Mouse (Mus musculus) gastrocnemius, postnatal 36 days (tissue): ENCODE results near the gene Dnajc4. TPM values are rescaled to one million over a fixed set of nuclear protein-coding genes. Genes with fewer than 3 reads are reported as not detected.

ENCODE experiments used
- DNase-seq, 2 experiments: peaks; one replicate each; pipeline ENCODE4 v3.0.0; 2022
- intact Hi-C: fragments of 180-260 bp; cut with DNase I; formaldehyde crosslinking; loops from one replicate; pipeline ENCODE4 v1.15.1; 2025
- total RNA-seq, 2 experiments: library from RNA; stranded (reverse); gene quantifications; 2 replicates each; pipeline ENCODE4 v1.2.3; 2021

Gene Dnajc4
- total RNA-seq, 2 experiments from 2014 or later: 31.1 to 36.4 TPM

- peak; percentile 92 to 93 for DNase-seq
- intact Hi-C loops: no loop called here
Measured at GRCm38 (mm10) chr19:6951381-6951968, 40.9 kb downstream of the Dnajc4 start.

GRCm38 (mm10) chr19:6950613-6951153 is 41.7 kb downstream of the Dnajc4 start:
- intact Hi-C loops: no loop called here
- DNase-seq: peak in 1 of 2 experiments; percentile 52

- no peak for DNase-seq
- intact Hi-C loops: loop anchor here (5.0 kb wide), 1 partner anchor 703 kb away; no protein-coding TSS in a partner anchor
Measured at GRCm38 (mm10) chr19:6949951-6950350, 42.4 kb downstream of the Dnajc4 start.

- no peak for DNase-seq
- intact Hi-C loops: loop anchor here (5.0 kb wide), 1 partner anchor 702 kb away; no protein-coding TSS in a partner anchor
Measured at GRCm38 (mm10) chr19:6949532-6949931, 42.8 kb downstream of the Dnajc4 start.

GRCm38 (mm10) chr19:6948186-6948585 is 44.2 kb downstream of the Dnajc4 start:
- DNase-seq: no peak
- intact Hi-C loops: loop anchor here (5.0 kb wide), 1 partner anchor 701 kb away; no protein-coding TSS in a partner anchor

- no peak for DNase-seq
- intact Hi-C loops: loop anchor here (5.0 kb wide), 1 partner anchor 700 kb away; no protein-coding TSS in a partner anchor
Measured at GRCm38 (mm10) chr19:6947742-6948141, 44.6 kb downstream of the Dnajc4 start.

GRCm38 (mm10) chr19:6943709-6944108 is 48.7 kb downstream of the Dnajc4 start:
- no peak for DNase-seq
- intact Hi-C loops: no loop called here

- no peak for DNase-seq
- intact Hi-C loops: no loop called here
Measured at GRCm38 (mm10) chr19:6942764-6943163, 49.6 kb downstream of the Dnajc4 start.

GRCm38 (mm10) chr19:6942249-6942691 is 50.1 kb downstream of the Dnajc4 start, which contains the start of gene Gpr137:
Gpr137 (minus strand) TSS chr19:6942480.
- DNase-seq: peak; percentile 92 to 95
- intact Hi-C loops: no loop called here

- intact Hi-C loops: loop anchor here (2.0 kb wide), 1 partner anchor 13 kb away; no protein-coding TSS in a partner anchor
- peak; percentile 92 to 96 for DNase-seq
Measured at GRCm38 (mm10) chr19:6941372-6942248, 50.8 kb downstream of the Dnajc4 start, which contains the start of gene Bad. Bad (plus strand) TSS chr19:6941861.

GRCm38 (mm10) chr19:6940396-6941351 is 51.7 kb downstream of the Dnajc4 start:
- intact Hi-C loops: loop anchor here (2.0 kb wide), 1 partner anchor 14 kb away; no protein-coding TSS in a partner anchor
- DNase-seq: no peak

GRCm38 (mm10) chr19:6939106-6940002 is 53.0 kb downstream of the Dnajc4 start:
- intact Hi-C loops: loop anchor here (2.0 kb wide), 1 partner anchor 15 kb away; no protein-coding TSS in a partner anchor
- DNase-seq: no peak

Other genes with a start within 250 kb of the Dnajc4 start
- gene Rps6ka4, start 151.9 kb downstream of the Dnajc4 start, total RNA-seq: 1 to 10 TPM; 8.1 to 8.5 TPM
- under 1 TPM; 0.37 to 0.56 TPM for gene Ccdc88b, start 134.4 kb downstream of the Dnajc4 start, total RNA-seq
- 10 to 100 TPM; 31.7 to 38.8 TPM for gene Trmt112, start 82.9 kb downstream of the Dnajc4 start, total RNA-seq
- 100 to 1,000 TPM; 204 to 205 TPM for gene Prdx5, start 82.5 kb downstream of the Dnajc4 start, total RNA-seq
- 10 to 100 TPM; 84.3 to 85.3 TPM for gene Esrra, start 70.8 kb downstream of the Dnajc4 start, total RNA-seq
- gene Catsperz, start 67.2 kb downstream of the Dnajc4 start, total RNA-seq: not detected
- gene Kcnk4, start 58.1 kb downstream of the Dnajc4 start, total RNA-seq: not detected
- 10 to 100 TPM; 10.7 to 14.1 TPM for gene Bad, start 50.7 kb downstream of the Dnajc4 start, total RNA-seq
- gene Gpr137, start 50.1 kb downstream of the Dnajc4 start, total RNA-seq: 1 to 10 TPM; 9.4 to 9.7 TPM
- gene Ppp1r14b, start 17.6 kb downstream of the Dnajc4 start, total RNA-seq: 100 to 1,000 TPM; 105 to 128 TPM
- 10 to 100 TPM in 1 of 2 experiments, 1 to 10 TPM in 1; 8.1 to 10.7 TPM for gene Plcb3, start 16.1 kb downstream of the Dnajc4 start, total RNA-seq
- 10 to 100 TPM in 1 of 2 experiments, 1 to 10 TPM in 1; 7.5 to 11.6 TPM for gene Fkbp2, start 12.1 kb downstream of the Dnajc4 start, total RNA-seq
- gene Vegfb, start 4.9 kb downstream of the Dnajc4 start, total RNA-seq: 100 to 1,000 TPM; 140 to 153 TPM
- 10 to 100 TPM; 11.4 to 16.5 TPM for gene Nudt22, start 3.5 kb upstream of the Dnajc4 start, total RNA-seq
- 10 to 100 TPM; 21.0 to 23.2 TPM for gene Trpt1, start 3.6 kb upstream of the Dnajc4 start, total RNA-seq
- 1 to 10 TPM; 1.1 to 1.5 TPM for gene Fermt3, start 26.9 kb upstream of the Dnajc4 start, total RNA-seq
- 10 to 100 TPM; 80.7 to 91.9 TPM for gene Stip1, start 47.4 kb upstream of the Dnajc4 start, total RNA-seq
- gene Macrod1, start 64.2 kb upstream of the Dnajc4 start, total RNA-seq: 100 to 1,000 TPM; 240 to 280 TPM
- under 1 TPM; 0.36 to 0.49 TPM for gene Flrt1, start 113.2 kb upstream of the Dnajc4 start, total RNA-seq
- gene Otub1, start 213.7 kb upstream of the Dnajc4 start, total RNA-seq: 10 to 100 TPM; 45.4 to 49.9 TPM
- 10 to 100 TPM; 80.2 to 87.0 TPM for gene Cox8a, start 225.0 kb upstream of the Dnajc4 start, total RNA-seq
- 10 to 100 TPM in 1 of 2 experiments, 1 to 10 TPM in 1; 7.8 to 11.3 TPM for gene Naa40, start 248.6 kb upstream of the Dnajc4 start, total RNA-seq